Mouse (Mus musculus) liver, embryonic 16.5 days (tissue): ENCODE measurements around the gene Pwwp2b. TPM values are rescaled to one million over a fixed set of nuclear protein-coding genes. Genes with fewer than 3 reads are reported as not detected.

Source experiments
- ATAC-seq: fragments of 200-750 bp; cut with Nextera tagmentation; 2 replicates; pipeline ENCODE4 v1.8.0; 2017; ENCODE audit warnings: low read depth, mild to moderate bottlenecking, moderate number of reproducible peaks, moderate library complexity
- H3K27ac ChIP-seq: fragments of 300-500 bp; sonication (generic); 2 replicates; pipeline ENCODE4 v1.5.1; 2014; ENCODE audit warnings: mild to moderate bottlenecking, low read length
- H3K27me3 ChIP-seq: fragments of 300-500 bp; sonication (generic); 2 replicates; pipeline ENCODE4 v1.6.1; 2014; ENCODE audit warnings: low read depth, low read length, mixed read lengths; ENCODE audit not compliant: control insufficient read depth, insufficient read depth
- H3K36me3 ChIP-seq: fragments of 300-500 bp; sonication (generic); 2 replicates; pipeline ENCODE4 v1.6.1; 2014; ENCODE audit warnings: mild to moderate bottlenecking; ENCODE audit not compliant: control insufficient read depth, insufficient read depth
- H3K4me1 ChIP-seq: fragments of 300-500 bp; sonication (generic); 2 replicates; pipeline ENCODE4 v1.6.1; 2014; ENCODE audit warnings: low read depth, low read length, mixed read lengths; ENCODE audit not compliant: control insufficient read depth
- H3K4me2 ChIP-seq: fragments of 300-500 bp; sonication (generic); 2 replicates; pipeline ENCODE4 v1.6.1; 2014; ENCODE audit warnings: low read depth, low read length, mixed read lengths
- H3K4me3 ChIP-seq: fragments of 300-500 bp; sonication (generic); 2 replicates; pipeline ENCODE4 v1.5.1; 2014; ENCODE audit warnings: low read depth, mild to moderate bottlenecking, low read length
- H3K9ac ChIP-seq: fragments of 300-500 bp; sonication (generic); 2 replicates; pipeline ENCODE4 v1.6.1; 2014; ENCODE audit warnings: low read depth, low read length
- H3K9me3 ChIP-seq: fragments of 300-500 bp; sonication (generic); replicated peaks from 2 replicates; pipeline ENCODE4 v1.6.1; 2016; ENCODE audit warnings: low read length; ENCODE audit not compliant: control insufficient read depth
- WGBS: fragments of 180-500 bp; shearing (Covaris S2); extraction: QIAGEN DNeasy Blood & Tissue Kit; methylation state at CpG from one replicate; pipeline ENCODE4 v1.1.7; 2014; ENCODE audit not compliant: insufficient replicate concordance; 5-methylcytosine and 5-hydroxymethylcytosine counted together
- polyA plus RNA-seq: library from polyadenylated mRNA; unstranded; fragments of >200 nt; fragmentation: Nextera tagmentation; extraction: Ambion mirVana; gene quantifications from 2 replicates; pipeline ENCODE4 v1.2.1, GENCODE M21; 2015

The Pwwp2b gene
- polyA plus RNA-seq, 1 experiment from 2014 or later = 1.3 TPM

DNA sequence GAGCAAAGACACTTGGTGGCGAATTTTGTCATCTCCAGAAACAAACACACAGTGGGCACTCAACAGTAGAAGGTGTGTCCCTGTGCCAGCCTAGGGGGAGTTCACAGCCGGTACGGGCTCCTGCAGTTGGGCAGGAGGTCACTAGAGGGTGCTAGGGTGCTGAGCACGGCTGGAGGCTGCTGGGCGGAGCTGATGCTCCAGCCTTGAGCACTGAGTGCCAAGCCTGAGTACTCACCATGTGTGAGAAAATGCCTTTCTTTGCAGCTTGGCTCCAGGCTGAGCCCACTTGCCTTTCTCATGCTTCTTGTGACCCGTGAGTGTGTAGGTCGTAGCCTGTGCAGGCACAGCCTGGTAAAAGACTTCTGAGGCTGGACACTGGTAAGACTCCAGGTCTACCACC lies 14.6 kb upstream of the Pwwp2b start:
- Histone ChIP-seq H3K4me2 (no peak overlapping the region), H3K4me1 (peaks cover 9% of the 10 kb centered on the region), H3K9me3 (no peaks in the 10 kb centered on the region), H3K27ac (no peak overlapping the region), H3K27me3 (no peaks in the 10 kb centered on the region), H3K9ac (no peak overlapping the region), H3K4me3 (no peak overlapping the region), H3K36me3 (no peaks in the 10 kb centered on the region)
- ATAC-seq = peak; percentile 53
- 3% methylated on average over 7 of the region's 7 CpGs for WGBS

- no peak overlapping the region for H3K27ac ChIP-seq
- no peak overlapping the region for H3K4me2 ChIP-seq
- 10% methylated on average over 18 of the region's 18 CpGs for WGBS
- no peak overlapping the region for H3K9ac ChIP-seq
- no peaks in the 10 kb centered on the region for H3K36me3 ChIP-seq
- H3K4me1 ChIP-seq = peaks cover 9% of the 10 kb centered on the region
- H3K4me3 ChIP-seq = no peak overlapping the region
- ATAC-seq = peak; percentile 69
- no peaks in the 10 kb centered on the region for H3K9me3 ChIP-seq
- no peaks in the 10 kb centered on the region for H3K27me3 ChIP-seq
These were observed 13.7 kb upstream of the Pwwp2b start for GRCm38 (mm10) chr7:139234426-139235188.

- H3K27me3 ChIP-seq = no peaks in the 10 kb centered on the region
- no peak for ATAC-seq
- 64% methylated on average over 12 of the region's 12 CpGs for WGBS
- H3K4me3 ChIP-seq = no peak overlapping the region
- no peak overlapping the region for H3K27ac ChIP-seq
- H3K4me1 ChIP-seq = peaks cover 9% of the 10 kb centered on the region
- H3K9ac ChIP-seq = no peak overlapping the region
- no peaks in the 10 kb centered on the region for H3K36me3 ChIP-seq
- H3K9me3 ChIP-seq = no peaks in the 10 kb centered on the region
- no peak overlapping the region for H3K4me2 ChIP-seq
These were observed 12.5 kb upstream of the Pwwp2b start for GRCm38 (mm10) chr7:139235651-139236358.

DNA sequence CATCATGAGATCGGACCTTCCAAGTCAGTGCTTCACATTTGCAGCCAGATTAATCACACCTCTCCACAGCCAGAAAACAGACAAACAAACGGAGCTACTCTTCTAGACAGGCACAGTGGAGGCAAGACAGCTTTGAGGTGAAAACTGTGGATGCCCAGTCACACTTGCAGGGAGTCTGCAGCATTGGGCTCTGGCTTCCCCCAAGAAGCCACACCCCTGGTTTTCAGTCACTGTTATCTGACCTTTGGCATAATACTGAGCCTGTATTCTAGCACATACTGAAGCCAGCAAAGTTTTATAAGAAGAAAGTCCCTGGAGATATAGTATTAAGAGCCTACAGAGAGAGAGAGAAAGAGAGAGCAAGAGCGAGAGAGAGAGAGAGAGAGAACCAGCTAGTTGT lies 8.8 kb upstream of the Pwwp2b start:
- no peaks in the 10 kb centered on the region for H3K36me3 ChIP-seq
- H3K4me1 ChIP-seq = peaks cover 4% of the 10 kb centered on the region
- H3K4me3 ChIP-seq = no peak overlapping the region
- H3K4me2 ChIP-seq = no peak overlapping the region
- no peak for ATAC-seq
- H3K27ac ChIP-seq = no peak overlapping the region
- H3K9ac ChIP-seq = no peak overlapping the region
- no peaks in the 10 kb centered on the region for H3K9me3 ChIP-seq
- H3K27me3 ChIP-seq = no peaks in the 10 kb centered on the region
- WGBS = 43% methylated on average over 3 of the region's 3 CpGs

DNA sequence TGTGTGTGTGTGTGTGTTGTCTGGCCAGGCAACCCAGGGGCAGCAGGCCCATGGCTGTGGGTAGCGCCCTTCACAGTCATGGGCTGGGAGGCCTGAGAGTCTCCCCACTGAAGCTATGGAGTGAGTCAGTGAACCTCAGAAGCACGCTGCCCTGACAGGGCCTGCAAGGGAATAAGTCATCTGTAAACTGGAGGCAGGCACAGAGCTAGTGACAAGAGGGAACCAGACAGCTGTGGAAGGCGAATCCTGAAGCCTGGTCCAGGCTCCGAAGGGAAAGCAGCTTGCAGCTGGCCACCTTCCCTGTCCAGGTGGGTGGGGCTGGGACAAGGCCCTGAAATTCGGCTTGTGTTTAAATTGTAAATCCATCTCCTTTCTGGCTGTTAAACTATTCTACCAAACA lies 2.2 kb upstream of the Pwwp2b start:
- peaks cover 21% of the 10 kb centered on the region for H3K27me3 ChIP-seq

DNA sequence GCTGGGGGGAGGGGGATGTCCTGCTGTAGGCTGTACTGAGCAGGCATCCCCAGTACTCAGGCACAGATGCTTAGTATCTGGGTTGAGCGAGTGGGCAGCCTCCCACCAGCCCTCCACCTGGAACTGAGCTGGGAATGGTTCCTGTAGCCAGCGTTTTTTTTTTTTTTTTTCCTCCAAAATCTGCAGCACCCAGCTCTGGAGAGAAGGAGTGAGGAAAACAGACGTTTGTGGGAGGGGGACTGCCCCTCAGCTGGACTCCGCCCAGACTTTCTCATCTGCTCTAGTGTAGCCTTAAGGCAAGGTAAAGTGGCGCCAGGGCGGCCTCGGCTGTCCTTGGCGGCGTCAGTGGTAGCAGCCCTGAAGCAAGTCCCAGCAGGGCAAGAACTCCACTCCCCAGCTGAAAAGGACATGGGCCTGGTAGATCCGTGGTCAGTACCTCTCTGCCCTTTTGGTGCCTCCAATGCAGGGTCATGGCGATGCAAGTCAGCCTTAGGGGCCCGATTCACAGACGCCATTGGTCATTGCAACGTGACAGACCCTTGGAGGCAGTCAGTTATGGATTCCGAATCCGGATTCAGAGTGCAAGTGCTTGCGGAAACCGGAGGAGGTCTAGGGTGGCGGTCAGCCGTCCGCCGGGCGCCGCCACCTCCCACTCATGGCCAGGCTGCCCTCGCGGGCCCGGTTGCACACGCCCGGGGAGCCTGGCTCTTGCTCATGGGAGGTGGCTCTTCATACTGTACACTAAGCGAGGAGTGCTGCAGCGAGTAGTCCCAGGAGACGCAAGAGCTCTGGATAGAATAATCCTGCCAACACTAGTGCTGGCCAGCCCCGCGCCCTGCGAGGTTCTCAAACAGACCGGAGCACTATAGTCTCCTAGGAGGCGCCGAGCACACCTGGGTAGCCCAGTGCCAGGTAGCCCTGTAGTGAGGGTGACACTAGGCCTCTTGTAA lies 1.1 kb upstream of the Pwwp2b start:
- Histone ChIP-seq H3K9ac (peak overlapping the region; percentile 64), H3K4me3 (peak overlapping the region; percentile 66), H3K4me1 (peaks cover 13% of the 10 kb centered on the region), H3K36me3 (no peaks in the 10 kb centered on the region), H3K9me3 (no peaks in the 10 kb centered on the region), H3K27me3 (peaks cover 21% of the 10 kb centered on the region), H3K4me2 (peak overlapping the region; percentile 62), H3K27ac (peak overlapping the region; percentile 51)
- ATAC-seq = peak; percentile 20
- 14% methylated on average over 38 of the region's 38 CpGs for WGBS

More for the DNA sequence above, 2.2 kb upstream of the Pwwp2b start:
- WGBS = 62% methylated on average over 5 of the region's 5 CpGs
- H3K36me3 ChIP-seq = no peaks in the 10 kb centered on the region
- H3K4me3 ChIP-seq = no peak overlapping the region
- no peak overlapping the region for H3K4me2 ChIP-seq
- peaks cover 11% of the 10 kb centered on the region for H3K4me1 ChIP-seq
- no peak overlapping the region for H3K27ac ChIP-seq
- H3K9me3 ChIP-seq = no peaks in the 10 kb centered on the region
- ATAC-seq = no peak
- no peak overlapping the region for H3K9ac ChIP-seq

DNA sequence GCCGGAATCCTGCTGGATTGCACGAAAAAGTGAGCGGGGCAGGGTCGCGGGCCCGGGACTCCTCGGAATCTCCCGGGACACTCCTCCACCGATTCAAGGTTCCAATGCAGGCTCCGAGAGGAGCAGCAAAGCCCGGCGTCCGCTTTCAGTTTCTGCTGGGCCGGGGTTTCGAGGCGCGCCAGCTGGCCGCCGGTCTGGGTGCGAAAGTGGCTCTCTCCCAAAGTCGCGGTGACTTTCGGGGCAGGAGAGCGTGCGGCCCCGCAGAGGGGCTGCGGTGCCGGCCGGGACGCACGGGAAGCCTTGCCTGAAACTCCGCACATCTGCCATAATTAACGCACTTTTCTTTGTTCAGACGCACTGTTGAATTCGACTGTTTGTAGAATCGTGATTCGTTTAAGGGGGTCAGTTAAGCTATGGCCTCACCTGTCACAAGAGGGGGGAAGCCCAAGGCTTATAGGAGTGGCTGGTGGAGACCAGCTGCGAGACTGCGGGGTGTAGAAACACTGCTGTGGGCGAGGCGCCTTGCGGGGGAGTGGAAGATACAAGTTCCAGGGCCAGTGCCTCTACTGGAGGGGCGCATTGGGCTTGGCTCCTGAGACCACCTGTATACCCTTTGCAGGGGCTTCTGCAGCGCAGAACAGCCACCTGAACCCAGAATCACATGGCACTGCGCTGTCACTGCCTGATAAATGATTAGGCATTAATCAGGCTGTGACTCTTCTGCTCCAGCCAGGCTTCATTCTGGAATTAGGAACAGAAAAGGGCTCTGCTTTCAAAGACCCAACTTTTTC lies 528 bp downstream of the Pwwp2b start:
- H3K9me3 ChIP-seq = no peaks in the 10 kb centered on the region
- ATAC-seq = no peak
- peak overlapping the region; percentile 62 for H3K4me2 ChIP-seq
- H3K27ac ChIP-seq = no peak overlapping the region; the same call in 1 of the 2 replicates
- H3K4me1 ChIP-seq = peaks cover 17% of the 10 kb centered on the region
- 1% methylated on average over 45 of the region's 45 CpGs for WGBS
- H3K36me3 ChIP-seq = no peaks in the 10 kb centered on the region
- peaks cover 21% of the 10 kb centered on the region for H3K27me3 ChIP-seq
- peak overlapping the region; percentile 66 for H3K4me3 ChIP-seq
- H3K9ac ChIP-seq = peak overlapping the region; percentile 64
